Mouse (Mus musculus) kidney, adult 9 months (tissue): Measurements from ENCODE around the gene Lpar6.

Experiments used
- DNase-seq: peaks from one replicate; pipeline ENCODE4 v3.0.0; 2022

Lpar6 gene

DNA sequence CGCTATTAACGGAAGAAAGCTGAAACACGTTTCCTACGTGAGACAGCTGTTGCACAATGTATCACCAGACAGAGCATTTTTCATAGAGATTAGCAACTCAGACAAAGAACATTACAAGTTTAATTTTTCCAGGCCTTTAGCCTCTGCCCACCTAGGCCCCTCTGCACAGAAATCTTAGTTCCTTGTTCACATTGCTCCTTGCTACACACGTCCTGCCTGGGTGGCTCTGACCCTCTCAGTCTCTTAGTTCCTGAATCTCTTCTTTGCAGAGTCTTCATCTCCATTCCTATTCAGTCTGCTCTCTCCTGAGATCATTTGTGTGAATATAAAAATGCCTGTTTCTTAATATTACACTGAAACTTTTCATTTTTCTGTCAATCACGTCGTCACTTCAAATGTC lies 19.7 kb downstream of the Lpar6 start:
- DNase-seq = no peak

DNA sequence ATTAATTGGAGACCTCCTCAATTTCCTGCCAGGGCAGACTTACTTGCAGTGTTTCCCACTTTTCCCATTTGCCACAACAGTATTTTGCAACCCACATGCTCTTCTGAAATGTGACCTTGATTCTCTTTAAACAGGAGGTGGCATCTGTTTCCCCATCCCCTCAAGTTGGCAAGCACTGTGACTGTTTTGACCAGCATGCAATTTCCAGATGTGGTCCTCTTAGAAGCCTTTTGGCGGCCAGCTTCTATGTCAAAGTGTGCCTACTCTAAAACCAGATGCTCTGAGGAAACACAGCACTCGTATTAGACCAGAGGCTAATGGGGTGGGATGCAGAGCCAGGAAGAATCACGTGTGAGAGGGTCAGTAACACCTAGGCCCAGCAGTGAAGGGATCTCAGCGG lies 20.5 kb downstream of the Lpar6 start:
- DNase-seq = no peak

DNA sequence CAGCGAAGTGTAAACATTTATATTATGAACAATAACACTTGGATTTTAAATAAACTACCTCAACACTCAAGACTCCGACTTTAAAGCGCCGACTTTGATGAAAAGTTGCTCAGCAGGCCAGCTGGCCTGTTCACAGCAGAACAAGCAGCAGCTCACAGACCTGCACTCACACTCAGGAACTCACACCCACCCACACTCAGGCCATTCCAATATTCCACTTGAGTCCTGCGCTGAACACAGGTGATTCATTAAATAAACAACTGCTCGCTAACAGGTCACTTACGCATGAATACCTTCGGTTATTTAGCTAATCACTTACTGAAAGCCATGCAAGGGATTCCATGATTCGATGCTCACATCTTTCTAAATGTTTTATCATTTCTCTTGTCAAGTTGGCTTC lies 24.5 kb downstream of the Lpar6 start:
- no peak for DNase-seq

DNA sequence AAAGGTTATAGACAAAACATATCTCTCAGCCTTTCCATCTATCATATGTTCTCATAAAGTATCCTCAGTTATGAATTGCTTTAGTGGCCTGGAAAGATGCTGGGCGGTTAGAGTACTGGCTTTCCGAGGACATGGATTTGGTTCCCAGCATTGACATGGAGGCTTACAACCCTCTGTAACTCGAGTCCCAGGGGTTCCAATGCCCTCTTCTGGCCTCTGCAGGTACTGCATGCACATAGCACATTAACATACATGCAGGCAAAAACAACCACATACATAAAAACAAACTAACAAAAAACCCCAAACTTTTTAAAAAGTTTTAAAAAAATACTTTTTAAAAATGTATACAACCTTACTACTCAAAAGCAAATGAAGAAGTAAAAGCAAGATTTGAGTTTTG lies 28.5 kb downstream of the Lpar6 start:
- DNase-seq = no peak

DNA sequence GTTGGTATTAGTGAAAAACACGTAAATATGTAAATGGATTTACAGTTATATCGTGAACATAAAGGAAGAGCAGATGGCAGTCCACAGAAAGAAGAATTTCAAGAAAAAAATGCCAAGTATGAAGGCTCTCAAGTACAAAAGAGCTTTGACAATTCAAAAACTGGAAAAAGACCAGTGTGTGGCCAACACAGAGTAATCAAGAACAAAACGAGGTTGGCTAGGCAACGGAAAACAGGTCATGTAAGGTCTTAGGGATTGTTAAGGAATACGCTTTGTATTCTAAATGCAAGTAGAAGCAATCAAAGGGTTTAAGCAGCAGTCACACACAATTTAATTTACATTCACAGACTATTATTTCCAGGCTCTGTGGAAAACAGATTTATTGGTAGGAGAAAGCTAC lies 34.1 kb downstream of the Lpar6 start:
- DNase-seq = no peak

DNA sequence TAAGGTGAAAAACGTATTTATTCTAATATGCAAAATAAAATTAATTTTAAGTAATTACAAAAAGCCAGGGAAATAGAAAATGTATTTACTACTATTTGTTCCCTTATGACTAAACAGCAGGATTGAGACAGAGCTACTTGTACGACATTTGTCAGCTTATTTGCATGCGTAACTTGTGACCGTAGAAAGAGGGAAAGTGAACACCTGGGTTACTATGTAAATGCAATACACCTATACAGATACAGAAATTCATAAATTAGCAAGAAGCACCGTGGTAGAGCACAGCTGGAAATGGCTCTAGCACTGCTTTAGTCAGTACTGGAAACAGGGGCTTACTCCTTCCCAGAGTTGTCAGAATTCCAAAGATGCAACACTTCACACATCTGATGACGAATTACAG lies 41.4 kb downstream of the Lpar6 start:
- no peak for DNase-seq

DNA sequence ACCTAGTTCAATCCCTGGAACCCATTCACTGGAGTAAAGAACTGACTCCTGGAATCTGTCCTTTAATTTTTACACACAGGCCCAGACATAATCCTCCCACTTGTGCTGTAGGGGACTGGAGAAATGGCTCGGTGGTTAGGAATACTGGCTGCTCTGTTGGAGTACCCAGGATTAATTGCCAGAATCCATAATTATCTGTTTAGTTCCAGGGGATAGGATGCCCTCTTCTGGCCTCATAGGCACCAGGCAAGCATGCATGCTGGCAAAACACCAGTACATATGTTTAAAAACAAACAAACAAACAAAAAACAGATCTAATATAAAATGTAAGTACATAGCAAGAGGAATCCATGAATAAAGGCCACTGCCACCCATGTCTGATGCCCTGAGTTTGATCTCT lies 43.3 kb downstream of the Lpar6 start:
- peak; percentile 42 for DNase-seq

DNA sequence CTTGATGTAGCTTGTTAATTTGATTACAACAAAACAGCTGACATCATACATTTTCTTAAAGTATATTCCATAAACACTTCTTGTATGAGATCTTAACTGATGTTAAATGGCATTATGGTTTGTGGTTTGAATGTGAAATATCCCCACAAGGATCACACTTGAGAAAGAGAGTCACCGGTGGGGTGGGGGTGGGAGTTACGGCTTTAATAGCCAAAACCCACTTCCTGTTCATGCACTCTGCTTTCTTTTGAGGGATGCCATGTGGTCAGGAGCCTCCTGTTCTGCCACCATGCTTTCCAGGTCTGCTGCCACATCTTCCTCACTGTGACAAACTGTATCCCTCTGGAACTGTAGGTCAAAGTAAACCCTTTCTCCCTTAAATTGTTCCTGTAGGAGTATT lies 52.2 kb downstream of the Lpar6 start:
- no peak for DNase-seq

DNA sequence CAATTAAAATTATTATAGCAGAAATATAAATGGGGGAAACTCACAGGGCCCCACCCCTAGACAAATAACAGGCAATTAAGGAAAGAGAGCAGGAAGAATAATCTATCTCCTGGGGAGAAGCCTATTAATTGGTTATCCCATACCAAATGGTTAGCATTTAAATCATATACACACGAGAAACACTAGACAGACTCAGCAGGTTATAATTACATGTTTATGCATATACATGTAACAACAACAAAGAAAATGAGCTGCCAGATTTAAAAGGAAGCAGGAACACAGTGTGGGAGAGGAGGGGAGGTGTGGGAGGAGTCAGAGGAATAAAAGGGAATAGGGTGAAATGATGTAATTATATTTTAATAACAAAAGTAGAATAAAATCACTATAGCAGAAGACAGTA lies 54.7 kb downstream of the Lpar6 start:
- no peak for DNase-seq
